Mouse (Mus musculus) heart, embryonic 11.5 days (tissue): ENCODE data around the gene Gm20458. TPM values are rescaled to one million over a fixed set of nuclear protein-coding genes. Genes with fewer than 3 reads are reported as not detected.

Experiments
- ATAC-seq: fragments of 200-750 bp; cut with Nextera tagmentation; replicated peaks from 2 replicates; pipeline ENCODE4 v1.8.0; 2017; ENCODE audit warnings: moderate library complexity; ENCODE audit not compliant: insufficient number of reproducible peaks, low FRiP score, low TSS enrichment
- H3K27ac ChIP-seq: fragments of 300-500 bp; sonication (generic); 2 replicates; pipeline ENCODE4 v1.5.1; 2014; ENCODE audit warnings: mild to moderate bottlenecking, low read depth, low read length
- H3K27me3 ChIP-seq: fragments of 300-500 bp; sonication (generic); 2 replicates; pipeline ENCODE4 v1.6.1; 2014; ENCODE audit warnings: mild to moderate bottlenecking, low read length, mixed read lengths; ENCODE audit not compliant: control insufficient read depth, insufficient read depth
- H3K36me3 ChIP-seq: fragments of 300-500 bp; sonication (generic); 2 replicates; pipeline ENCODE4 v1.6.1; 2014; ENCODE audit warnings: mild to moderate bottlenecking, low read length, moderate library complexity, mixed read lengths; ENCODE audit not compliant: control insufficient read depth, insufficient read depth
- H3K4me1 ChIP-seq: fragments of 300-500 bp; sonication (generic); 2 replicates; pipeline ENCODE4 v1.6.1; 2014; ENCODE audit warnings: low read length; ENCODE audit not compliant: control insufficient read depth, insufficient read depth
- H3K4me2 ChIP-seq: fragments of 300-500 bp; sonication (generic); 2 replicates; pipeline ENCODE4 v1.6.1; 2014; ENCODE audit warnings: mild to moderate bottlenecking, moderate library complexity
- H3K4me3 ChIP-seq: fragments of 300-500 bp; sonication (generic); 2 replicates; pipeline ENCODE4 v1.5.1; 2014; ENCODE audit warnings: low read depth, low read length
- H3K9ac ChIP-seq: fragments of 300-500 bp; sonication (generic); 2 replicates; pipeline ENCODE4 v1.6.1; 2014; ENCODE audit warnings: mild to moderate bottlenecking, low read depth, low read length, moderate library complexity
- H3K9me3 ChIP-seq: fragments of 300-500 bp; sonication (generic); replicated peaks from 2 replicates; pipeline ENCODE4 v1.6.1; 2016; ENCODE audit warnings: low read length; ENCODE audit not compliant: control insufficient read depth
- whole genome bisulfite sequencing: fragments of 180-500 bp; shearing (Covaris S2); extraction: QIAGEN DNeasy Blood & Tissue Kit; methylation state at CpG from one replicate; pipeline ENCODE4 v1.1.7; 2014; ENCODE audit not compliant: insufficient replicate concordance; 5-methylcytosine and 5-hydroxymethylcytosine counted together
- polyA plus RNA-seq: library from polyadenylated mRNA; unstranded; fragments of >200 nt; fragmentation: Nextera tagmentation; extraction: Ambion mirVana; gene quantifications from 2 replicates; pipeline ENCODE4 v1.2.1, GENCODE M21; 2014

Gm20458 gene
- polyA plus RNA-seq, 1 experiment from 2014 or later: 8.4 TPM

- H3K9me3 ChIP-seq: no peaks in the 10 kb centered on the region
- H3K27me3 ChIP-seq: peaks cover 3% of the 10 kb centered on the region; the same call in 1 of the 2 replicates
- no peak overlapping the region for H3K9ac ChIP-seq
- H3K27ac ChIP-seq: no peak overlapping the region
- H3K4me1 ChIP-seq: no peaks in the 10 kb centered on the region
- no peak overlapping the region for H3K4me3 ChIP-seq
- no peaks in the 10 kb centered on the region for H3K36me3 ChIP-seq
- WGBS: 42% methylated on average over 11 of the region's 11 CpGs
- H3K4me2 ChIP-seq: no peak overlapping the region
- no peak for ATAC-seq
Measured at GRCm38 (mm10) chr2:164518266-164519170, 57.8 kb downstream of the Gm20458 start.

GRCm38 (mm10) chr2:164519171-164519526 is 58.4 kb downstream of the Gm20458 start:
- H3K4me1 ChIP-seq: no peaks in the 10 kb centered on the region
- WGBS: 69% methylated on average over 6 of the region's 6 CpGs
- no peak for ATAC-seq
- no peaks in the 10 kb centered on the region for H3K36me3 ChIP-seq
- no peaks in the 10 kb centered on the region for H3K9me3 ChIP-seq
- no peak overlapping the region for H3K4me3 ChIP-seq
- peaks cover 3% of the 10 kb centered on the region; the same call in 1 of the 2 replicates for H3K27me3 ChIP-seq
- no peak overlapping the region for H3K9ac ChIP-seq
- no peak overlapping the region for H3K4me2 ChIP-seq
- H3K27ac ChIP-seq: no peak overlapping the region

- Histone ChIP-seq H3K27ac (no peak overlapping the region), H3K4me3 (no peak overlapping the region), H3K9ac (no peak overlapping the region), H3K4me2 (no peak overlapping the region), H3K27me3 (peaks cover 3% of the 10 kb centered on the region; the same call in 1 of the 2 replicates), H3K9me3 (no peaks in the 10 kb centered on the region), H3K36me3 (no peaks in the 10 kb centered on the region), H3K4me1 (no peaks in the 10 kb centered on the region)
- 8% methylated on average over 3 of the region's 3 CpGs for WGBS
- ATAC-seq: no peak; the same call in 1 of the 2 replicates
Measured at GRCm38 (mm10) chr2:164520782-164521181, 60.0 kb downstream of the Gm20458 start.

DNA sequence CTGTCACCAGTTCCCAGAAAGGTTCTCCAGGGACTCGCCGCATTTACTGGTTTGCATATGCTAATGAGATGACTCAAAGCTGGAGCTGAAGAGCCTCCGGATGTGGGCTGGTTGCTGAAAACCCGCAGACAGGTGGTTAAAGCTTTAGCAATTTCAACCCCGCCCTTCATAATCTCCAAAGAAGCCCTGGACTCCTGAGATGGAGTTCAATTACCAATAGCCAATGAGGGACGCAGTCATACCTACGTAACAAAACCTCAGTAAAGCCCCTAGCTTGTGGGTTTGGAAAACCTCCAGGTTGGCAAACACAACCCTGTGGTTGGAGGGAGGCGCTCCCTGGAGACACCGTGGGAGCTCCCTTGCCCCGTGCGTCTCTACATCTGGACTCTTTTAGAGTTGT is 61.1 kb downstream of the Gm20458 start:
- Histone ChIP-seq H3K4me2 (no peak overlapping the region), H3K27me3 (peaks cover 3% of the 10 kb centered on the region; the same call in 1 of the 2 replicates), H3K4me3 (no peak overlapping the region), H3K9me3 (no peaks in the 10 kb centered on the region), H3K36me3 (no peaks in the 10 kb centered on the region), H3K27ac (no peak overlapping the region), H3K4me1 (no peaks in the 10 kb centered on the region), H3K9ac (no peak overlapping the region)
- no peak for ATAC-seq
- 15% methylated on average over 11 of the region's 11 CpGs for WGBS

- Histone ChIP-seq H3K4me3 (no peak overlapping the region), H3K9me3 (no peaks in the 10 kb centered on the region), H3K27me3 (peaks cover 3% of the 10 kb centered on the region; the same call in 1 of the 2 replicates), H3K9ac (no peak overlapping the region), H3K4me1 (no peaks in the 10 kb centered on the region), H3K27ac (no peak overlapping the region), H3K4me2 (no peak overlapping the region), H3K36me3 (no peaks in the 10 kb centered on the region)
- ATAC-seq: no peak
- 22% methylated on average over 8 of the region's 8 CpGs for WGBS
Measured at GRCm38 (mm10) chr2:164522280-164522679, 61.5 kb downstream of the Gm20458 start.

- no peaks in the 10 kb centered on the region for H3K36me3 ChIP-seq
- H3K27me3 ChIP-seq: peaks cover 3% of the 10 kb centered on the region; the same call in 1 of the 2 replicates
- no peak overlapping the region for H3K9ac ChIP-seq
- no peaks in the 10 kb centered on the region for H3K9me3 ChIP-seq
- ATAC-seq: no peak
- H3K4me1 ChIP-seq: no peaks in the 10 kb centered on the region
- no peak overlapping the region for H3K27ac ChIP-seq
- H3K4me2 ChIP-seq: no peak overlapping the region
- H3K4me3 ChIP-seq: no peak overlapping the region
- WGBS: 69% methylated on average over 10 of the region's 10 CpGs
Measured at GRCm38 (mm10) chr2:164523301-164523773, 62.6 kb downstream of the Gm20458 start.

- H3K4me2 ChIP-seq: no peak overlapping the region
- no peak overlapping the region for H3K27ac ChIP-seq
- no peaks in the 10 kb centered on the region for H3K36me3 ChIP-seq
- H3K9ac ChIP-seq: no peak overlapping the region
- no peaks in the 10 kb centered on the region for H3K27me3 ChIP-seq
- no peak overlapping the region for H3K4me3 ChIP-seq
- ATAC-seq: no peak
- H3K4me1 ChIP-seq: no peaks in the 10 kb centered on the region
- H3K9me3 ChIP-seq: no peaks in the 10 kb centered on the region
- 65% methylated on average over 5 of the region's 5 CpGs for WGBS
Measured at GRCm38 (mm10) chr2:164528557-164528956, 67.8 kb downstream of the Gm20458 start.

DNA sequence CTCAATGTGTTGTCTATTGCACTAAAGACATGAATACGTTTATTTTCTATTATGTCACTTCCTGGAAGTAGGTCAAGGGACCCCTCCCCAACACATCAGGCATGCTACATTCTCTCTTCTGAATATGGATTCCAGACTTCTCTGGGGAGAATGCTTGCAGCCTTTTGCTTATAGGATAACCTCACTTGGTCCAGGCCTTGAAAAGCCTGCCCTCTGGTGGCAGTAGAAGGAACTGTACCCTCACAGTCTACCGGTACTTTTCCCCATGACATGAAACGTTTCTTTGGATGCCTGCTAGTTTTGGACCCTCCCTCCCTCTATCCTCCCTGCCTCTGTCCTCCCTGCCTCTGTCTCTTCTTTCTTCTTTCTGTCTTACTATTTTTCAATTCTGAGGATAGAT is 70.4 kb downstream of the Gm20458 start:
- H3K36me3 ChIP-seq: no peaks in the 10 kb centered on the region
- 4% methylated on average over 3 of the region's 3 CpGs for WGBS
- H3K9ac ChIP-seq: no peak overlapping the region
- no peaks in the 10 kb centered on the region for H3K4me1 ChIP-seq
- no peaks in the 10 kb centered on the region for H3K27me3 ChIP-seq
- no peaks in the 10 kb centered on the region for H3K9me3 ChIP-seq
- H3K4me3 ChIP-seq: no peak overlapping the region
- H3K27ac ChIP-seq: no peak overlapping the region
- no peak overlapping the region for H3K4me2 ChIP-seq
- no peak for ATAC-seq
